Mouse (Mus musculus): Measurements from ENCODE around the gene Tnrc6c. TPM values are rescaled to one million over a fixed set of nuclear protein-coding genes. Genes with fewer than 3 reads are reported as not detected.
A peak's percentile ranks its signal among the peaks of the same experiment; 100 is the strongest.

Tnrc6c gene
- polyA plus RNA-seq, 1 experiment from 2014 or later = 28.1 TPM

DNA sequence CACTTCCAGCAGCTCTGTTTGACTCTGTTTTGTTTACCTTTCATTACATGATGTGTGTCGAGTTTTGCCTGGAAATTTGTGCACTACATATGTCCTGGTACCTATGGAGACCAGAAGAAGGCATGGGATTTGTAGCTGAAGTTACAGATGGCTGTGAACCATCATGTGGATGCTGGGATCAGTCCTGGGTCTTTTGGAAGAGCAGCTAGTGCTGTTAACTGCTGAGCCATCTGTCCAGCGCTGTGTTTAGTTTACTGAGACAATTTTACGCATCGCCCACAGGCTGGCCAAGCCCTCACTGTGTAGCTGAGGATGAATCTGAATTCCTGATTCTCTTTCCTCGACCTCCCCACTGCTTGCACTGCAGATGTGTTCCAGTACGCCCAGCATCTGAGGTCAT is 6.1 kb upstream of the Tnrc6c start:
- ATAC-seq = no peak
- H3K9me3 ChIP-seq (replicated peaks; ENCODE audit: control insufficient read depth, low read length, poor library complexity, severe bottlenecking) = no peaks in the 10 kb centered on the region
- H3K36me3 ChIP-seq (ENCODE audit: control insufficient read depth, insufficient read depth, low read length) = no peaks in the 10 kb centered on the region
- peaks cover 5% of the 10 kb centered on the region; the same call in 1 of the 2 replicates for H3K4me1 ChIP-seq (ENCODE audit: control insufficient read depth, insufficient read depth, low read length)
- H3K4me3 ChIP-seq (ENCODE audit: low read depth, low read length) = no peak overlapping the region
- H3K9ac ChIP-seq (ENCODE audit: low read depth, low read length) = no peak overlapping the region
- no peaks in the 10 kb centered on the region for H3K27me3 ChIP-seq (ENCODE audit: control insufficient read depth, insufficient read depth, low read depth, low read length)
- H3K27ac ChIP-seq (ENCODE audit: low read length) = no peak overlapping the region
- 76% methylated on average over 6 of the region's 6 CpGs for WGBS
- H3K4me2 ChIP-seq (ENCODE audit: low read length) = no peak overlapping the region

DNA sequence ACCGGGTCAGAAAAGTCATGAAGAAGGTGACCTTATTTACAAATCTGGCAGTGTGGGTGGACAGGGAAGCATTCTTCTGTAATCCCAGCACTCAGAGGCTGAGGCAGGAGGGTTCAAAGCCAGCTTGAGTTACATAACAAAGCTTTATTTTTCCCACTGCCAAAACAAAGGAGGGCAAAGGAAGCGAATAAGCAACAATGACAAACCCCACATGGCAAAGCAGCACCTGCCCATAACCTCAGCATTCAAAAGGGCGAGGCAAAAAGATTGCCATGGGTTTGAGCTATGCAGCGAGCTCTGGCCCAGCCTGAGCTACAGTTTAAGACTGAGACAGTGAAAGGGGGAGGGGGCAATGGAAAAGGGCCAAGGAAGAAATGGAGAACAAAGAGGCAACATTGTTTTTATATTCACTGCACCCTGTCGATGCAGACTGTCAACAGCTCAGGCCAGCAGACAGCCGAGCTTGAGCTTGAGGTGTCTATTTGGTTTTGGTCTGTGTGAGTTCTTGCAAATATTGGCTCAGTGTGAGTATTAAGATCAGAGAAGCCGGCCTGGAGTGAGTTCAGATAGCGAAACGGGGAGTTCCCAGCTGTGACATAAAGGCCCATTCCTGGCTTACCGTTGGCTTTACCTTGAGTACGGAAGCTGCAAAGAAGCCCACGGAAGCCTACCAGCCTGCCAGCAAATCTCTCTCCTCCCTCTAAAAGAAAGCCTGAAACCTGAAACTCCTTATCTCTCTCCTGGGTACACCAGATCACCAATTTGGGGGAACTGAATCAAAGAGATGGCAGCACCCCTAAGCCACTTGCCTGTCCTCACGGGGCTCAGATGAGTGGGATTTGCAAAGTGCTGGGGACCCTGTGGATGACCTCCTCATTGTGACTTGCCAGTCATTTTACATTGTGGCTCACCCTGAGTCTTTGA is 3.1 kb upstream of the Tnrc6c start:
- H3K9me3 ChIP-seq (replicated peaks; ENCODE audit: control insufficient read depth, low read length, poor library complexity, severe bottlenecking) = no peaks in the 10 kb centered on the region
- H3K27ac ChIP-seq (ENCODE audit: low read length) = no peak overlapping the region
- no peak overlapping the region for H3K9ac ChIP-seq (ENCODE audit: low read depth, low read length)
- ATAC-seq = no peak
- peaks cover 8% of the 10 kb centered on the region; the same call in 1 of the 2 replicates for H3K4me1 ChIP-seq (ENCODE audit: control insufficient read depth, insufficient read depth, low read length)
- no peak overlapping the region for H3K4me3 ChIP-seq (ENCODE audit: low read depth, low read length)
- 81% methylated on average over 13 of the region's 13 CpGs for WGBS
- H3K27me3 ChIP-seq (ENCODE audit: control insufficient read depth, insufficient read depth, low read depth, low read length) = no peaks in the 10 kb centered on the region
- no peak overlapping the region for H3K4me2 ChIP-seq (ENCODE audit: low read length)
- H3K36me3 ChIP-seq (ENCODE audit: control insufficient read depth, insufficient read depth, low read length) = no peaks in the 10 kb centered on the region

DNA sequence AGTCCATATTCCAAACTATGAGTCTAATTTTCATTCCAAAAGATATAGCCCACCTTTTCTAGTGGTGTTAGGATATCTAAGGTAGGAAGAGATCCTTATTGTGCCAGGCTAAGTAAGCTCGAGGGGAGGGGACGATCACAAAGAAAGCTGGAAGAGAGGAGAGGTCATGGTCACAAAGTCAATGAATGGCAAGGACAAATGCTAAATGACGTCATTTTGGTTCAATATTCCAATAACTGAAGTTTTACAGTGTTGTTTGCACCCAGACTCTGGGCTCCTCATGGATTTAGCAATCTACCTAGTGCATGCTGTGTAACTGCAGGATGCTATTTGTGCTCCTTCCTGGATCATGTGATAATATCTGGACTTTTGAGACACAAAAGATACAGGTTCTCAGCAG is 1.2 kb upstream of the Tnrc6c start:
- no peak for ATAC-seq
- peaks cover 26% of the 10 kb centered on the region for H3K4me1 ChIP-seq (ENCODE audit: control insufficient read depth, insufficient read depth, low read length)
- no peaks in the 10 kb centered on the region for H3K9me3 ChIP-seq (replicated peaks; ENCODE audit: control insufficient read depth, low read length, poor library complexity, severe bottlenecking)
- H3K27ac ChIP-seq (ENCODE audit: low read length) = peak overlapping the region; percentile 99
- no peak overlapping the region for H3K9ac ChIP-seq (ENCODE audit: low read depth, low read length)
- 43% methylated on average over 3 of the region's 3 CpGs for WGBS
- no peaks in the 10 kb centered on the region for H3K36me3 ChIP-seq (ENCODE audit: control insufficient read depth, insufficient read depth, low read length)
- H3K27me3 ChIP-seq (ENCODE audit: control insufficient read depth, insufficient read depth, low read depth, low read length) = no peaks in the 10 kb centered on the region
- H3K4me2 ChIP-seq (ENCODE audit: low read length) = peak overlapping the region; percentile 79
- peak overlapping the region; percentile 90; the same call in 1 of the 2 replicates for H3K4me3 ChIP-seq (ENCODE audit: low read depth, low read length)

DNA sequence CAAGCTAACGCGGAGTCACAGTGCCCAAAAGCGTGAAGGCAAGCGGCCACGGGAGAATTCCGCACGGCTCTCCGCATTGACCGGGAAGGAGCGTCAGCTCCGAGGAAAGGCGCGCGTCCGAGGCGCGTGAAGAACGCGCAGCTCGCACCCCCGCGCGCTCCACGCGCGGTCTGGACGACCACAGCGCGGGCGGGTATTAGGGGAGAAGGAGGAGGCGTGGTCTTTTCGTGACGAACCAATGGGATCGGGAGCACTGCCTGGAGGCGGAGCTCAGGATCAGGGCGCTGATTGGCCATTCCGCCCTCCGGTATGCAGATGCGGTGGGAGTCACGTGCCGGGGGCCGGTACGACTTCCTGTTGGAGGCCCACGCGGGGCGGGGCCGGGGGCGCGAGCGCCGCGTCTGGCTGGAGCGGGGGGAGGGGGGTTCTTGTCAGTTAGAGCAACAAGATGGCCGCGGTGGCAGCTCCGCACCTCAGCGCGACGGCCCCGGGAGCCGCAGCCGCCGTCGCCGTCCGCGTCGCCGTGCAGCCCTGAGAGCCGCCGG is 363 bp downstream of the Tnrc6c start:
- peak overlapping the region; percentile 79 for H3K4me2 ChIP-seq (ENCODE audit: low read length)

DNA sequence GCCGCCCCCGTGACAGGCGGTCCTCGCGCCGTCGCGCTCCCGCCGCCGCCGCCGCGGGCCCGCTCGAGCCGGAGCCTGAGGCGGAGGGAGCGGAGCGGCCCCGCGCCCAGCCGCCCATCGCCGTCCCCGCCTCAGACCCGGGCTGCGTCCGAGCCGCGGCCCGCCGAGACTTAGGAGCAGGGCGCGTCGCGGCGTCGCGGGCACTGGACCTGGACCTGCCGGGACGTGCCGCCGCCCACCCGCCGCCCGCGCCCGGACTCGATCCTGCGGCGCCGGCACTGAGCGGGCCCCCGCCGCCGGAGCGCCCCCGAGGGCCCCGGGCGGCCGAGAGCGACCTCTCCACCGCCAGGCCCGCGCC is 824 bp downstream of the Tnrc6c start:
- H3K27ac ChIP-seq (ENCODE audit: low read length) = peak overlapping the region; percentile 99
- peak; percentile 37 for ATAC-seq
- no peaks in the 10 kb centered on the region for H3K9me3 ChIP-seq (replicated peaks; ENCODE audit: control insufficient read depth, low read length, poor library complexity, severe bottlenecking)
- peak overlapping the region; percentile 78 for H3K4me2 ChIP-seq (ENCODE audit: low read length)
- peak overlapping the region; percentile 90 for H3K4me3 ChIP-seq (ENCODE audit: low read depth, low read length)
- H3K36me3 ChIP-seq (ENCODE audit: control insufficient read depth, insufficient read depth, low read length) = no peaks in the 10 kb centered on the region
- no peaks in the 10 kb centered on the region for H3K27me3 ChIP-seq (ENCODE audit: control insufficient read depth, insufficient read depth, low read depth, low read length)
- H3K9ac ChIP-seq (ENCODE audit: low read depth, low read length) = peak overlapping the region; percentile 97
- under 1% methylated on average over 21 of the region's 66 CpGs for WGBS
- peaks cover 41% of the 10 kb centered on the region for H3K4me1 ChIP-seq (ENCODE audit: control insufficient read depth, insufficient read depth, low read length)

More for the DNA sequence above, 363 bp downstream of the Tnrc6c start:
- Histone ChIP-seq H3K36me3 (ENCODE audit: control insufficient read depth, insufficient read depth, low read length) (no peaks in the 10 kb centered on the region), H3K9me3 (replicated peaks; ENCODE audit: control insufficient read depth, low read length, poor library complexity, severe bottlenecking) (no peaks in the 10 kb centered on the region), H3K4me3 (ENCODE audit: low read depth, low read length) (peak overlapping the region; percentile 90), H3K27me3 (ENCODE audit: control insufficient read depth, insufficient read depth, low read depth, low read length) (no peaks in the 10 kb centered on the region), H3K9ac (ENCODE audit: low read depth, low read length) (peak overlapping the region; percentile 97), H3K27ac (ENCODE audit: low read length) (peak overlapping the region; percentile 99), H3K4me1 (ENCODE audit: control insufficient read depth, insufficient read depth, low read length) (peaks cover 40% of the 10 kb centered on the region)
- under 1% methylated on average over 66 of the region's 71 CpGs for WGBS
- ATAC-seq = peak; percentile 96

DNA sequence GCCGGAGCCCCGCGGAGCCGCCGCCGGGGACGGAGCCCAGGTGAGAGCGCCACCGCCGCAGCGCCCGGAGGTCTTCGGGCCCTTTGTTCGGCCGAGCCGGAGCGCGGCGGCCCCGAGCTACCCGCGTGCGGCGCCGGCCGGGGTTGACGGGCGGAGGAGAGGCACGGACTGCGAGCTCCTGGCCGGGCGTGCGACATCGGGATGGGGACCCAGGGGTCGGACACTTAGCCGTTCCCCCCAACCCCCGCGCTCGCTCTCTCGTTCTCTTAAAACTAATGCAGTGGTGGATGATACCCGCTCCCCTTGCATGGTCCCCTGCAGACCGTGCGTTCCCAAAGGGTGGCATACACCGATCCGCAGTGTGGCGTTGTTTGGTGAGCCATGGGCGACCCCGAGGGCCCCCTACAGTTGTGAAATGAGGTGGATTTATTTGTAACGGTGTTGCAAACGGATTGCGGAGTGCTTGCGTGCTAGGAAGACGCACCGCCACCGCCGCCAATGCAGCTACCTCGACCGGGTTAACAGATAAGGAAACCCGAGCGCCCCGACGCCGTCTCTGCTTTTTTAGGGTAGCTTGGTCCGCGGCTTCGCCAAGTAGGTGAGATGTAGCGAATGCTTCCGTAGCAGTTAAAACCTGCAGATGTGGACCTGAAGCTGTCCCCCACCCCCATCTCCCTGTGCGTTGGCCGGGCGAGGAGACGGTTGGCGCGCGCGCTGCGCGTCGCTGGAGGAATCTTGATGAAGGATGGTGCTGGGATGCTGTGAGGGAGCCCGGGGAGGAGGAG is 1.4 kb downstream of the Tnrc6c start:
- WGBS = under 1% methylated on average over 72 of the region's 80 CpGs
- H3K4me2 ChIP-seq (ENCODE audit: low read length) = peak overlapping the region; percentile 78
- peak overlapping the region; percentile 97 for H3K9ac ChIP-seq (ENCODE audit: low read depth, low read length)
- no peaks in the 10 kb centered on the region for H3K9me3 ChIP-seq (replicated peaks; ENCODE audit: control insufficient read depth, low read length, poor library complexity, severe bottlenecking)
- peaks cover 47% of the 10 kb centered on the region for H3K4me1 ChIP-seq (ENCODE audit: control insufficient read depth, insufficient read depth, low read length)
- no peaks in the 10 kb centered on the region for H3K36me3 ChIP-seq (ENCODE audit: control insufficient read depth, insufficient read depth, low read length)
- H3K4me3 ChIP-seq (ENCODE audit: low read depth, low read length) = peak overlapping the region; percentile 90
- H3K27me3 ChIP-seq (ENCODE audit: control insufficient read depth, insufficient read depth, low read depth, low read length) = no peaks in the 10 kb centered on the region
- ATAC-seq = no peak
- H3K27ac ChIP-seq (ENCODE audit: low read length) = peak overlapping the region; percentile 99

DNA sequence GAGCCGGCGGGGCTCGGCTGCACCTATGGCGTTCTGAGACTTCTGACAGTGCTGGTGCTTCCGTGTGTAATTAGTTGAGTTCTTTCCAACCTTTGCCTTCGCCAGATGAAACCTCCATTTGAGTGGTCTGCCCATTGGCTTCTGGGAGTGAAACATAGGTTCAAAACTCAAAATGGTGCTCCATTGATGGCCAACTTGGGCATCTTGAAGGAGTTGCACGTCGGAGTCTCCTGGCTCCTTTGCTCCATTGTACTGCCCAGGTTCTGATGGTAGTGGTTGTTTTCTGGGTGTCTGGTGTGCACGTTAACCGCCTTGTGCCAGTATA is 1.9 kb downstream of the Tnrc6c start:
- no peaks in the 10 kb centered on the region for H3K36me3 ChIP-seq (ENCODE audit: control insufficient read depth, insufficient read depth, low read length)
- H3K27ac ChIP-seq (ENCODE audit: low read length) = peak overlapping the region; percentile 99
- no peak for ATAC-seq
- H3K9me3 ChIP-seq (replicated peaks; ENCODE audit: control insufficient read depth, low read length, poor library complexity, severe bottlenecking) = no peaks in the 10 kb centered on the region
- peak overlapping the region; percentile 97 for H3K9ac ChIP-seq (ENCODE audit: low read depth, low read length)
- WGBS = 2% methylated on average over 10 of the region's 10 CpGs
- H3K4me2 ChIP-seq (ENCODE audit: low read length) = peak overlapping the region; percentile 78
- H3K4me3 ChIP-seq (ENCODE audit: low read depth, low read length) = peak overlapping the region; percentile 90
- H3K27me3 ChIP-seq (ENCODE audit: control insufficient read depth, insufficient read depth, low read depth, low read length) = no peaks in the 10 kb centered on the region
- peaks cover 51% of the 10 kb centered on the region for H3K4me1 ChIP-seq (ENCODE audit: control insufficient read depth, insufficient read depth, low read length)

DNA sequence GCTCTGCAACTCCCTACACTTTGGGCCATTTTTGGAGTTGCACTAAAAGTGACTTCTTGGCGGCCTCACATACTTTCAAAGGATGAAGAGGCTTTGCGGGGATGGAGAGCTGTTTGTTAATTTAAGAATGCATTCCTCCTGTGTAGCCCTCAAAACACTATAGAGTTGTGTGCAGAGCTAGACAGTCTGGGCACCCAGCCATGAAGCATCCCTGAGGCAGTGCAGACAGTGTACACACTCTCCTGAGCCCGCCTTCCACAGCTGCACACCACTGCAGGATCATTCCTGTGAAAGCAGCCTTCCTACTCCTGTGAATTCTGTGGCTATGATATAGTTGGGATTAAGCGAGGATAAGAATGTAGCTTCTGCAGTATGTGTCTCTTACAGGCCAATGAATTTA is 4.9 kb downstream of the Tnrc6c start:
- H3K4me1 ChIP-seq (ENCODE audit: control insufficient read depth, insufficient read depth, low read length) = peaks cover 51% of the 10 kb centered on the region
- peak overlapping the region; percentile 42; the same call in 1 of the 2 replicates for H3K27ac ChIP-seq (ENCODE audit: low read length)
- H3K4me3 ChIP-seq (ENCODE audit: low read depth, low read length) = no peak overlapping the region
- H3K36me3 ChIP-seq (ENCODE audit: control insufficient read depth, insufficient read depth, low read length) = no peaks in the 10 kb centered on the region
- H3K9me3 ChIP-seq (replicated peaks; ENCODE audit: control insufficient read depth, low read length, poor library complexity, severe bottlenecking) = no peaks in the 10 kb centered on the region
- no peak overlapping the region for H3K9ac ChIP-seq (ENCODE audit: low read depth, low read length)
- H3K4me2 ChIP-seq (ENCODE audit: low read length) = peak overlapping the region; percentile 46
- 23% methylated on average over 4 of the region's 4 CpGs for WGBS
- ATAC-seq = no peak
- H3K27me3 ChIP-seq (ENCODE audit: control insufficient read depth, insufficient read depth, low read depth, low read length) = no peaks in the 10 kb centered on the region
